Mouse (Mus musculus): Measurements from ENCODE around the gene 1600014C23Rik. TPM values are rescaled to one million over a fixed set of nuclear protein-coding genes. Genes with fewer than 3 reads are reported as not detected.
A peak's percentile ranks its signal among the peaks of the same experiment; 100 is the strongest.

The 1600014C23Rik gene
- total and polyA plus RNA-seq, 3 experiments, result 0.81 to 2.7 TPM; not detected in 1

GRCm38 (mm10) chr17:45696981-45697380, 36.7 kb downstream of the 1600014C23Rik start:
- no peak overlapping the region for H3K9ac ChIP-seq (ENCODE audit: control insufficient read depth, low read depth, low read length, poor library complexity, severe bottlenecking)
- no peak for TF ChIP-seq MEF2A (IDR thresholded peaks at IDR 0.05; ENCODE audit: extremely low read depth, insufficient replicate concordance, low read depth, low read length, poor library complexity, severe bottlenecking)
- TF ChIP-seq SMC3 (IDR thresholded peaks at IDR 0.05; ENCODE audit: low read depth, low read length), result no peak
- TF ChIP-seq CTCF (IDR thresholded peaks at IDR 0.05 in 2 of 3, conservative IDR thresholded peaks at IDR 0.05 in 1 of 3; ENCODE audit: control insufficient read depth in 1 of 3, insufficient read depth in 1 of 3, low read depth in 2 of 3, low read length in 3 of 3, poor library complexity in 1 of 3, severe bottlenecking in 1 of 3), result no peak
- no peak for TF ChIP-seq MAZ (IDR thresholded peaks at IDR 0.05; ENCODE audit: low read depth, low read length)
- TF ChIP-seq UBTF (IDR thresholded peaks at IDR 0.05; ENCODE audit: borderline replicate concordance, insufficient read depth, low read depth, low read length), result no peak
- no peak for TF ChIP-seq E2F4 (IDR thresholded peaks at IDR 0.05; ENCODE audit: borderline replicate concordance, low read depth, low read length)
- no peak for TF ChIP-seq ELF1 (IDR thresholded peaks at IDR 0.05; ENCODE audit: low read depth, low read length)
- TF ChIP-seq TBP (IDR thresholded peaks at IDR 0.05; ENCODE audit: low read depth, low read length), result no peak
- no peak for TF ChIP-seq ZNF384 (IDR thresholded peaks at IDR 0.05; ENCODE audit: low read depth, low read length)
- no peak for TF ChIP-seq GATA1 (IDR thresholded peaks at IDR 0.05; ENCODE audit: low read depth, low read length)

GRCm38 (mm10) chr17:45695227-45696120, 38.2 kb downstream of the 1600014C23Rik start:
- no peaks in the 10 kb centered on the region for H3K27me3 ChIP-seq (ENCODE audit: control insufficient read depth in 1 of 2, insufficient read depth in 2 of 2, low read length in 2 of 2)
- peaks cover 6 to 19% of the 10 kb centered on the region in 2 experiments for H3K4me1 ChIP-seq (ENCODE audit: control insufficient read depth in 1 of 2, insufficient read depth in 2 of 2, low read length in 2 of 2)
- H3K9me3 ChIP-seq (replicated peaks; ENCODE audit: insufficient read depth, low read length), result no peaks in the 10 kb centered on the region
- peaks cover 2 to 12% of the 10 kb centered on the region in 2 experiments; a peak in 3 of 4 replicates for H3K36me3 ChIP-seq (ENCODE audit: control insufficient read depth in 1 of 2, insufficient read depth in 2 of 2, low read length in 2 of 2)
- peaks cover 4% of the 10 kb centered on the region; the same call in 1 of the 2 replicates for H3K79me2 ChIP-seq (ENCODE audit: control insufficient read depth, insufficient read depth, low read length, poor library complexity)
- DNase-seq (ENCODE audit: low read depth, low spot score), result peak; percentile 93
- peak overlapping the region; percentile 44 for H3K9ac ChIP-seq (ENCODE audit: control insufficient read depth, low read depth, low read length, poor library complexity, severe bottlenecking)
- peak overlapping the region; percentile 26 to 57; a peak in 3 of 4 replicates for H3K4me3 ChIP-seq (ENCODE audit: control insufficient read depth in 1 of 2, insufficient read depth in 1 of 2, low read depth in 2 of 2, low read length in 2 of 2)
- H3K27ac ChIP-seq (ENCODE audit: control insufficient read depth, low read depth, low read length), result peak overlapping the region; percentile 79
- no peak for TF ChIP-seq E2F4 (IDR thresholded peaks at IDR 0.05; ENCODE audit: borderline replicate concordance, low read depth, low read length)
- peak; percentile 74 for TF ChIP-seq MXI1 (IDR thresholded peaks at IDR 0.05; ENCODE audit: low read depth, low read length)
- TF ChIP-seq ZC3H11A (IDR thresholded peaks at IDR 0.05; ENCODE audit: low read depth, low read length), result no peak
- TF ChIP-seq BHLHE40 (IDR thresholded peaks at IDR 0.05; ENCODE audit: borderline replicate concordance, low read depth, low read length), result 0 out of 2 replicates have a peak, but pooled peaks have one; percentile 34
- TF ChIP-seq HCFC1 (IDR thresholded peaks at IDR 0.05; ENCODE audit: low read depth, low read length), result no peak
- TF ChIP-seq EP300 (IDR thresholded peaks at IDR 0.05; ENCODE audit: low read depth in 1 of 2, low read length in 2 of 2), result peak; percentile 57 to 66
- TF ChIP-seq NRF1 (IDR thresholded peaks at IDR 0.05; ENCODE audit: insufficient read depth, low read depth, low read length, poor library complexity, severe bottlenecking), result no peak
- peak; percentile 30; the same call in 1 of the 2 replicates for TF ChIP-seq SIN3A (IDR thresholded peaks at IDR 0.05; ENCODE audit: low read length)
- peak; percentile 86 for TF ChIP-seq GABPA (IDR thresholded peaks at IDR 0.05; ENCODE audit: low read depth, low read length)
- no peak for TF ChIP-seq UBTF (IDR thresholded peaks at IDR 0.05; ENCODE audit: borderline replicate concordance, insufficient read depth, low read depth, low read length)
- no peak for TF ChIP-seq CTCF (IDR thresholded peaks at IDR 0.05 in 2 of 3, conservative IDR thresholded peaks at IDR 0.05 in 1 of 3; ENCODE audit: control insufficient read depth in 1 of 3, insufficient read depth in 1 of 3, low read depth in 2 of 3, low read length in 3 of 3, poor library complexity in 1 of 3, severe bottlenecking in 1 of 3)
- TF ChIP-seq USF1 (IDR thresholded peaks at IDR 0.05; ENCODE audit: low read depth, low read length), result no peak
- TF ChIP-seq CHD1 (IDR thresholded peaks at IDR 0.05; ENCODE audit: low read depth, low read length), result peak; percentile 64; the same call in 1 of the 2 replicates
- no peak for TF ChIP-seq ZKSCAN1 (IDR thresholded peaks at IDR 0.05; ENCODE audit: low read depth, low read length)
- no peak for TF ChIP-seq ELF1 (IDR thresholded peaks at IDR 0.05; ENCODE audit: low read depth, low read length)
- no peak for TF ChIP-seq RAD21 (IDR thresholded peaks at IDR 0.05; ENCODE audit: low read depth, low read length)
- TF ChIP-seq POLR2AphosphoS2 (IDR thresholded peaks at IDR 0.05; ENCODE audit: low read length), result no peak
- peak; percentile 36; the same call in 1 of the 2 replicates for TF ChIP-seq TCF12 (IDR thresholded peaks at IDR 0.05; ENCODE audit: low read depth, low read length)
- no peak for TF ChIP-seq TAL1 (IDR thresholded peaks at IDR 0.05; ENCODE audit: low read length)
- no peak for TF ChIP-seq MAZ (IDR thresholded peaks at IDR 0.05; ENCODE audit: low read depth, low read length)
- peak; percentile 85 for TF ChIP-seq MYC (IDR thresholded peaks at IDR 0.05; ENCODE audit: low read depth, low read length)
- peak; percentile 76 for TF ChIP-seq GATA1 (IDR thresholded peaks at IDR 0.05; ENCODE audit: low read depth, low read length)

More at GRCm38 (mm10) chr17:45696981-45697380, 36.7 kb downstream of the 1600014C23Rik start:
- no peaks in the 10 kb centered on the region for H3K9me3 ChIP-seq (replicated peaks; ENCODE audit: insufficient read depth, low read length)
- H3K4me3 ChIP-seq (ENCODE audit: control insufficient read depth in 1 of 2, insufficient read depth in 1 of 2, low read depth in 2 of 2, low read length in 2 of 2), result no peak overlapping the region
- H3K79me2 ChIP-seq (ENCODE audit: control insufficient read depth, insufficient read depth, low read length, poor library complexity), result peaks cover 4% of the 10 kb centered on the region; the same call in 1 of the 2 replicates
- H3K27ac ChIP-seq (ENCODE audit: control insufficient read depth, low read depth, low read length), result no peak overlapping the region
- H3K4me1 ChIP-seq (ENCODE audit: control insufficient read depth in 1 of 2, insufficient read depth in 2 of 2, low read length in 2 of 2), result peaks cover 6 to 19% of the 10 kb centered on the region in 2 experiments
- no peaks in the 10 kb centered on the region for H3K27me3 ChIP-seq (ENCODE audit: control insufficient read depth in 1 of 2, insufficient read depth in 2 of 2, low read length in 2 of 2)
- peaks cover 2 to 12% of the 10 kb centered on the region in 2 experiments; a peak in 3 of 4 replicates for H3K36me3 ChIP-seq (ENCODE audit: control insufficient read depth in 1 of 2, insufficient read depth in 2 of 2, low read length in 2 of 2)
- no peak for DNase-seq (ENCODE audit: low read depth, low spot score)
